Mouse (Mus musculus) frontal cortex, postnatal 36 days (tissue): ENCODE measurements around the gene Rbms3.

ENCODE experiments used
- DNase-seq, 2 experiments: peaks; one replicate each; pipeline ENCODE4 v3.0.0; 2022; ENCODE audit warnings: low spot score in 2 of 2

Gene Rbms3

DNA sequence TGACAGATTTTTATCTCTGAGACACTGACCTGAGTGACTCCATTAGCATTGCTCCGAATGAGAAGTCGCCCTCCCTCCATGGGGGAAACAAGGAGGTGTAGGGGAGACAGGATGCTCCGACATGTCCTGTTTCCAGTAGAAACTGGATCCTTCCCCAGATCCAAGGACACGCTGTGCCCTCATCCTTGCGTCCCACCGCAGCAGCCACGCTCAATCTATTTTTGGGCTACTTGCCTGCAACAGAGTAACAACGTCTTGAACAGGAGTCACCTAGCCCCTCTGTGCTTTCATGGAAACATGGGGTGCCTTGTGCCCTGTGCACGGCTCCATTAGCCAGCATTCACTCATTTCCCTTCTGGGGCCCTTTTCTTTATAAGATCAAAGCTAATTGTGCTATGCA lies at the start of gene Rbms3:
Gene Rbms3 (minus strand): TSS at position 143 of the 400 bp plus-strand sequence.
- DNase-seq, result no peak

GRCm38 (mm10) chr9:117673311-117673710 lies 43.6 kb upstream of the Rbms3 start:
- no peak for DNase-seq

DNA sequence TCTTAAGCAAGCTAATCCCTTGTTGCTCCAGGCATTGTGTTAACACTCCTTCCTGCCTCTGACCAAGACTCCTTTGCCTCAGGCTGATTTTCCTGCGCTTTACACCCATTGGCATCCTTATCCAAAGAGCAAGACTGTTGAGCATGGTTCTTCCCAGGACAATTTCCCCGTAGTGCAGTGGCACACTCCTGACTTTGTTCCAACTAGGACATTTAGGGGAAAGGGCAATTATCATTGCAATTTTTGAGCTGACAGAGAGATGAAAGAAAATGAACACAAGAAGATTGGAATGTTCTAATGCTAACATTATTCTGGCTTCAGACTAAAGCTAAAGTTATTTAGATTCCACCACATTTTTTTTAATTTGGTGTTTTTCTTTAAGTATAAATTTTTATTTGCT lies 24.9 kb upstream of the Rbms3 start:
- DNase-seq, result no peak

DNA sequence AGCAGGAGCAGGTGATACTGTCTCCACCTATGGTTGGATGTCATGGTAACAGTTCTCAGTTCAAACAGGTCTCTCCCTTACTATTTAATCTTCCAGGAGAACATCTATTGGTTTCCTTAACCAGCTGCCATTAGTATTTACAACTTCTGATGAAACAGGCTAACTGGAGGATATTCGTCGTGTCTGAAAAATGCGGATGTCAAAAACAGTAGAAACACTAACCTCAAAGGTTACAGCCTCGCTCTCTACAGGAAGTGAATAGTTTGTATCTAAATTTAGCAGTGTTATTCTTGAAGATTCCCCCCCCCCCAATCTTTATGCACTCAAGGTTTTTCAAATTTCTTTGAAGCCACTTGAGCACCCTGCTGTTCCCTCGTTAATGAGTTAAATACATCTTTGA lies 23.9 kb upstream of the Rbms3 start:
- DNase-seq, result no peak

GRCm38 (mm10) chr9:117646131-117646530 lies 16.4 kb upstream of the Rbms3 start:
- DNase-seq, result no peak

DNA sequence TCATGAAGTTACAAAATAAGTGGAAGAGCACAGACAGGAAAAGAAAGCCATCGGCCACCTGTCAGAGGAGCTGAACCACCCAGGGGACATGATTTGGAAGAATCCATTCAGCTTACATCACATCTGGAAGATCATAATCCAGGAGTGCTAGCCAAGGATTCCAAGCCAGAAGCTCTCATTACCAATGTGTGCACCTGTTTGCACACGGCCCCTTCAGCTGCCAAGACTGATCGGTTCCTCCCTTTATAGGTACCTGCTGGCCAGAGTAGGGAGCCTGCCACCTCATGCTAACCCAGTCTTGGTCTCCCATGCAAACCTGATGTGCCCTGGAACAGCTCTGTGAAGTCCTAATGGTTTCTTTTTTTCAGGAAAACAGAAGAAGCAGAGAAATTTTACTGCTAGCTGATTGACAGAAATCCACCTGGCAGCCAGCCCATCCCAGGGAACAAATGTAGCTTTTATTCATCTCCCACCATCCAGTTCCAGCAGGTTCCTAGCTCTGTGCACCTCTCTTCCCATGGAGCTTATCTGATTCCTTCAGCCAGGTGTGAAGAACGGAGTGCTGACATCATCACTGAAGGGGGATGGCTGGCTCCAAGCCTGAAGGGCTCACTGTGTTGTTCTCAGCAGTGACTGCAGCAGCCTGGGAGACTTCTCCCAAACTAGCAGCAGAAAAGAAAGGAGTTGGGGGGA lies 11.5 kb upstream of the Rbms3 start:
- no peak for DNase-seq

DNA sequence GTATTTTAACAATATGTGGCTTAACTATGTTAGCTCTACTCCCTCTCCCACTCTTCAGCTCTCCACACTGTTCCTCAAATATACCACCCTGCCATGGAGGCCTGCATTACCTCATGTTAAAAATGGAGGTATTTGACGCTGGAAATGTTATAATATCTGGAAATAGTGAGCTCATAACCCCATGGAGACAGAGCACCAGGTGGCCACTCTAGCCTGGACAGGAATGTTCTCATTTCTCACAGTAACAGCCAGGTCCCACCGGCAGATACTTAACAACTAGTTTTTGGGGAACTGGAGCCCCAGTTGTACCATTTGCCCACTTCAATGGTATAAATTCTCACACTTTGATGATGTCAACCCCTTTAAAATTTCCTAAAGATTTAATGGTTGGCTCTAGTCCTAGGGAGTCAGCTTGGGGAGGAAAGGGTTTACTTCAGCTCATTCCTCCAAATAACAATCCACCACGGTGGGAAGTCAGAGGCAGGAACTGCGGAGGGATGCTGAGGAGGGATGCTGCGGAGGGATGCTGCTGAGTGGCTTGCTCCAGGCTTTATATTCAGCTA lies 9.0 kb upstream of the Rbms3 start:
- no peak for DNase-seq

- no peak for DNase-seq
Observed at GRCm38 (mm10) chr9:117636492-117636891, 6.8 kb upstream of the Rbms3 start.

DNA sequence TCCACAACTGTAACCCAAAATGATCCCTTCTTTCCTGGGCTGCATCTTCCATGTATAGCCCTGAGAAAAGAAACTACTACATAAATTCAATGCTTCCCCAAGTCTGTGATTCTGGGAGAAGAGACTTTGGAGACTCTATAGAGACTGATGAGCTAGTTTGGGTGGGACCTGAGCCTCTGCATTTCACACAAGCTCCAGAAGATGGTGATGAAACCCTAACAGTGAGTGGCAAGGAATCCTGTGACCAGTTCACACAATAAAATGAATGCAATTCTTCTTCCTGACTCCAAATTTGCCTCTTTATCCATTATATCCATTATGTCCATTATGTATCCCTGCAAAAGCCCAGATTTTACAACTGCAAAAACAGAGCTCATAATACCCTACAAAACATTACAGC lies 2.5 kb downstream of the Rbms3 start:
- no peak for DNase-seq

DNA sequence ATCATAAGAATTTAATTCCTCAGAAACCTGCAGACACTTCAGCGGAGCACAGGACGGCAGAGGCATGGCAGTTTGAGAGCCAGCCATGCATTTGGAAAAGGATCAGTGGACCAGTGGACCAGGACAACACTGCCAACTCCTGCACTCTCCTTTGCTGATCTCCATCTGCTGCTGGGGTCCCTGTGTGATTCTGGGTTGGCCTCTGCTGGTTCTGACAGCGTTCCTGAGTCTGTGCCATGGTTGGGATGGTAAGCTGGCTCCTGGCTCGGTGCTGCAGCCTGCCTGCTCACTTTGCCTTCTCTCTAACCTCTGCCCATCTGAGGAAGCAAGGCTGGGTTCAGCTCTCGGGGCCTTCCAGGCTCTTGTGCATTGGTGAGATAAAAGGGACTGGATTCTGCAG lies 28.9 kb downstream of the Rbms3 start:
- DNase-seq, result no peak

DNA sequence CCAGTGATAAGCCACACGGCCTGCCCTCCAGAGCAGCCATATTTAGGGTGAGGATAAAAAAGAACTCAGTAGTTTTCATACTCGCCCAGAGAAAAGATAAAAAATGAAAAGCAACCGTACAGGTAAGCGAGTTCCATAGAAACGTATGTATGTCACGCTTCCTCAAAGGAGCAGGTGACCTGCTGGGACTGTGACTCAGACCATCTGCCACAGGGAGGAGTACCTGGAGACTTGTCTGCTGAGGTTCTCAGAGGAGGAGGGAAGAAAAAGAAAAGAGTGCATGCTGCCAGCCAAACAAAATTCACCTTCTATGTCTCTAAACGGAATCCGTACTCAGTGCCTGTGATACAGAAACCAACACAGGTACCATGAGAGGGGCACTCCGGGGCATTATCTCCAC lies 30.4 kb downstream of the Rbms3 start:
- DNase-seq, result no peak

GRCm38 (mm10) chr9:117596162-117596561 lies 33.6 kb downstream of the Rbms3 start:
- no peak for DNase-seq

GRCm38 (mm10) chr9:117585345-117585744 lies 44.4 kb downstream of the Rbms3 start:
- peak in 1 of 2 experiments; percentile 18 for DNase-seq

- DNase-seq, result peak in 1 of 2 experiments; percentile 4
Observed at GRCm38 (mm10) chr9:117583638-117584037, 46.1 kb downstream of the Rbms3 start.

DNA sequence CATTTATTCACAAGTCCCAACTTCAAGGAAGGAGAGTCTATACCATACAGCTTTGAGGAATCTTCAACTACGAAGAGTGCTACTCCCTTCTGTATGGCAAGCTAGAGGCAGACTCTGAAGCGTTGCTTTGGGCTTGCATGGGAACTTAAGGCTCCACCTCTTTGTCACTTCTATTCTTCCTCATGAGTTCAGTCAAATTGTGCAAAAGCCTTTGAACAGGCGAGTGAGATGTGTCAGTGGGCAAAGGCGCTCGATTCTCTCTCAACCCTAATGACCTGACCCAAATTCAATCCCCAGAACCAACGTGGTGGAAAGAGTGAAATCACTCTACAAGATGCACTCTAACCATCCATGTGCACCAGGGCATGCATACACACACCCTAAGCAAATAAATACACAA lies 47.1 kb downstream of the Rbms3 start:
- DNase-seq, result no peak

DNA sequence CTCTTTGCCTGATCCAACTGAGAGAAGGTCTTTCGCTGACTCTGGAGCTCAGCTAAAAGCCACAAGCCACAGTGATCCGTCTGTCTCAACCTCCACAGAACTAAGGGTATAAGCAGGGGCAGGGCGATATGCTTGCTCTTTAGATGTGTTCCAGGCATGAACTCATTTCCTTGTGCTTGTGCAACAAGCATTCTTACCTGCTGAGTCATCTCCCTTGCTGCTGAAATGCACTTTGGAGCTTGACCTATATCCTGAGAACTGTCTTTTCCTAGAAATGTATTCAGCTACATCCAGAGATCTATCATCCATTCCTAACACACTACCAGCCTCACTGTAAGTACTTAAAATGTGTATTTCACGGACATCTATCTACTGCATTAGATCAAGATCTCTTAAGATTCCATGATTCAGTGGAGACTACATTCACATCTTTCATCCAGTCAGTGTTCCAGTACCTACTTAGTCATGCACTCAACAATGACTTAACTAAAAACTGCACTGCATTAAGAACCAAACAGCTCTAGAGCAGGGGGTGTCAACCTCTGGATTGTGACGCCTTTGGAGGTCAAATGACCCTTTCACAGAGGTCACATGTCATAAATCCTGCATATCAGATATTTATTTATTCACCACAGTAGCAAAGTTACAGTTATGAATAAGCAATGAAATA lies 58.4 kb downstream of the Rbms3 start:
- no peak for DNase-seq

DNA sequence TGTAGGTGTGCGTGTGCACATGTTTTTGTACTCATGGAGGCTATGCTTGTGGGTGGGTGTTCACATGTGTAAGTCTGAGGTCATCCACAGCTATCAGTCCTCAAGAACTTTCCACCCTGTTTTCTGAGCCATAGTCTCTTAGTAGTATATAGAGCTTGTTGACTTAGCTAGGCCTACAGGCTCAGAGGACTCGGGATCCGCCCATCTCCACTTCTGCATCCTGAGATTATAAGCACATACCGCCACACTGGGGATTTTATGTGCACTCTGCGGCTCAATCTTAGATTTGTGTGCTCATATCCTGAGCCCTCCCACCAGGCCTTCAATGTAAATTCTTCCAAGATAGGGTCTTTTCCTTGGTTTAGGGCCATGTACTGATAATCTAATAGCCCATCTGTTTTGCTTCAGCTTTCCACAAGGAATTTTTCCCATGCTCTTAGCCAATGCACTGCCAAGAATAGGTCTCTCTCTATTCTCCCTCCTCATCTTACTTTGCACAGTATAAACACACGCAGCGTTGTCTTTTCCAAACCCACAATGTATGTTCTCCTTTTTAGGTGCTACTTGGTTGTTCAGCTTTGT lies 59.4 kb downstream of the Rbms3 start:
- no peak for DNase-seq

DNA sequence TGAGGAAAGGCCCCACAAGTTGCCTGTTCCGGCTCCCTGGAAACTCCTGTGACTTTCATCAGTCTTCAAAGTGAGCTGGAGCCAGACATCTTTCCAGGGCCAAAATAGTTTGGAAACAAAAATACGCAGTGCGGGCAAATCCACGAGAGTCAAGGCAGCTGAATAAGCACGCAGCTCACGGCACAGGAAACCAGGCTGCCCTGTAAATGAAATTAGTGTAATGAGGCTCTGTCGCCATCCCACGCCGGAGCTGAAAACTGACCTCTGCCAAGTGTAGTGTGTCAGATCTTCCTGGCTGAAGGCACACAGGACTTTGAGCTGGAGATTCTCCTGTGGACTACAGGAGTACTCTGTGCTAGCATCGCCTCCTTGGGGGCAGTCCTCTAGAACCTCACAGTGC lies 63.4 kb downstream of the Rbms3 start:
- no peak for DNase-seq

DNA sequence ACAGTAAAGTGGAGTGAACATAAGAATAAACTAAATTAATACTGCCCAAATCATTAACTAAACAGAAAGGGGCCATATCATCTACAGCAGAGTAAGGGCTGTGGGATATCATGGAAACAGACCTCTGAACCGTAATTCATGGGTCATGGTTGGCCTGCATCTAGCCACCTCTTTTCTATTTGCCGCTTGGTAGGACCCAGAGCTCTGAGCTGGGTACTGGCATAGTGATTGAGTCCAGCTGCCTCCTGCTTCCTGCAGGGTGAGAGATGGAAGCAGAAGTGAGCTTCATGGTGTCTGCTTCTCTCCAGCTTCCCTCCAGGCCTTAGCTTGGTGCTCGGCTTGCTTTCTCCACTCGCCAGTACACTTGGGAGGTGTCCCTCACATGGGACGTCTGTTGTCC lies 71.2 kb downstream of the Rbms3 start:
- DNase-seq, result no peak

DNA sequence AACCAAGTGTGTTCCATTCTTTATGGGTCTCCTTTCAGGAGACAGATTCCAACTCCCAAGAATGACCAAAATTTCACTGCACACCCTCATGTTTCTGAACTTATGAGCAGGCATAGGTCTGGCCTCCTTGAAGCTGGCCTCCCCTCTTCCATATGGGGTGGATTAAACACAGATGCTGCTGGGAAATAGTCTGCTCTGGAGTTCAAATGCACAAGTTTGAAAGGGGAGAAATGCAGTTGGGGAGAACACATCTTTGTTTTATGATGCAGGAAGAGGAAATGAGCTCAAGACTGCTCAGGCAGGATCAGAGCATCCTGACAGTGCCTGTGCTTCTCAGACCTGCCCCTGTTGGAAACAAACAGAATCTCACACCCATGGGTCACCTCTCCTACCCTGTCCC lies 75.4 kb downstream of the Rbms3 start:
- DNase-seq, result no peak

- no peak for DNase-seq
Observed at GRCm38 (mm10) chr9:117529281-117529680, 100.4 kb downstream of the Rbms3 start.

- DNase-seq, result peak in 1 of 2 experiments; percentile 6
Observed at GRCm38 (mm10) chr9:117508941-117509340, 120.8 kb downstream of the Rbms3 start.

DNA sequence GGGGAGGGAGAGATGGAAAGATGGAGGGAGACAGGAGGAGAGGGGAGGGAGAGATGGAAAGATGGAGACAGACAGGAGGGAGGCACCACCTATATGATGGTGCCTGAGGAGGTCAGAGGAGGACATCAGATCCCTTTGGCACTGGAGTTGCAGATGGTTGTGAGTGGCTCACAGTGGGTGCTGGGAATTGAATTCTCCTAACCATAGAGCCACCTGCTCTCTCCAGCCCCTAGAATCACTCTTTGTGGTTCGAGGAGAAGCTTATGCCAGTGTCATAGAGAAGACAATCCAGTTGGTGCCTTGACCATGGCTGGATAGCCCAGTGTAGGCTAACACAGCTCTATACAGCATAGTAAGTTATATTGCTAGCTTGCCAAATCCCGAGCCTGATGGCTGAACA lies 137.8 kb downstream of the Rbms3 start:
- no peak for DNase-seq
